Comparison of ENCODE assay signal across 19 mouse cellular contexts in the genomic region with DNA sequence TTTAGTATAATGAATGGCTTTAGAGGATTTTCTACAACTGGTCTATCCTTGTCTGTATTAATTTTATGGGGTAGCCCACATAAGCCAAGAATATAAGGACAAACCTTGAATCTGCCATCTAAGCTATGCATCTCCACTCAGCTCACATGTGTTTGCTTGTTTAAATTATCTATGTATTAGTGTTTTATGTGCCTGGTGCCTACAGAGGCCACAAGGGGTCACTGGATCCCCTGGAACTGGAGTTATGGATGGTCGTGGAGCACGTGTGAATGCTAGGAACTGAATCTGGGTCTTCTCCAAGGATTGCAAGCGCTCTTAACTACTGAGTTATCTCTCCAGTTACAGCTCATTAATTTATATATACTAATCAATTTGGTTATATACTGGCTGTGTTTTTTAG. TPM values are rescaled to one million over a fixed set of nuclear protein-coding genes. Genes with fewer than 3 reads are reported as not detected.
DNase-seq lines count a peak whose midpoint lies in the region; ATAC-seq and TF ChIP-seq lines count a peak whose summit lies in the region.
"Had no signal": no experiment of that assay in that cellular context is flagged by ENCODE, and none has a peak within 500 bp of the region (broad histone marks: within the 10 kb centered on the region; RNA-seq: fewer than 3 reads in every experiment).

No protein-coding gene starts in this region.

- no peaks in the 10 kb centered on the region for H3K27me3 ChIP-seq in heart, embryonic 12.5 days (replicated peaks)
- no peaks in the 10 kb centered on the region for H3K27me3 ChIP-seq in midbrain, embryonic 11.5 days (ENCODE audit: control insufficient read depth, insufficient read depth, low read length)
- no peaks in the 10 kb centered on the region for H3K27me3 ChIP-seq in midbrain, postnatal 0 days (ENCODE audit: insufficient read depth, low read length)
- H3K27me3 ChIP-seq: intestine, embryonic 15.5 days; liver, embryonic 15.5 days; midbrain, embryonic 15.5 days had no signal

- ATAC-seq in heart, embryonic 12.5 days (ENCODE audit: insufficient number of reproducible peaks, low FRiP score): no peak
- ATAC-seq in midbrain, embryonic 11.5 days (ENCODE audit: low FRiP score): no peak
- no peak for ATAC-seq in midbrain, postnatal 0 days (ENCODE audit: low FRiP score)
- ATAC-seq: intestine, embryonic 15.5 days; midbrain, embryonic 15.5 days had no signal

- WGBS in heart, embryonic 12.5 days: 88% methylated on average over 3 of the region's 3 CpGs
- whole genome bisulfite sequencing in midbrain, embryonic 11.5 days: 83% methylated on average over 3 of the region's 3 CpGs
- 91% methylated on average over 3 of the region's 3 CpGs for WGBS in midbrain, postnatal 0 days
- WGBS in macrophage (ENCODE audit: missing documents): 90% methylated on average over 3 of the region's 3 CpGs

- no peak overlapping the region for H3K4me3 ChIP-seq in heart, embryonic 12.5 days
- H3K4me3 ChIP-seq in midbrain, embryonic 11.5 days (ENCODE audit: low read depth, low read length): no peak overlapping the region
- no peak overlapping the region for H3K4me3 ChIP-seq in midbrain, postnatal 0 days (ENCODE audit: low read depth, low read length)
- no peak overlapping the region for H3K4me3 ChIP-seq in macrophage (ENCODE audit: inconsistent target)
- H3K4me3 ChIP-seq: forebrain, embryonic 10.5 days; intestine, embryonic 15.5 days; liver, embryonic 15.5 days; midbrain, embryonic 15.5 days had no signal

- H3K4me2 ChIP-seq in heart, embryonic 12.5 days: no peak overlapping the region
- H3K4me2 ChIP-seq in midbrain, embryonic 11.5 days: no peak overlapping the region
- H3K4me2 ChIP-seq in midbrain, postnatal 0 days (ENCODE audit: low read depth, low read length, poor library complexity, severe bottlenecking): no peak overlapping the region
- H3K4me2 ChIP-seq: hindbrain, embryonic 14.5 days; intestine, embryonic 15.5 days; liver, embryonic 15.5 days; midbrain, embryonic 15.5 days had no signal

- H3K79me2 ChIP-seq in macrophage (ENCODE audit: inconsistent target): no peaks in the 10 kb centered on the region

- H3K4me1 ChIP-seq in heart, embryonic 12.5 days (replicated peaks): peaks cover 18% of the 10 kb centered on the region
- no peaks in the 10 kb centered on the region for H3K4me1 ChIP-seq in midbrain, embryonic 11.5 days (ENCODE audit: control insufficient read depth, insufficient read depth, low read length)
- H3K4me1 ChIP-seq in midbrain, postnatal 0 days (ENCODE audit: insufficient read depth, low read length): no peaks in the 10 kb centered on the region
- H3K4me1 ChIP-seq: forebrain, embryonic 10.5 days; intestine, embryonic 15.5 days; liver, embryonic 15.5 days; midbrain, embryonic 15.5 days had no signal

- DNase-seq in heart, adult 11 months: peak; percentile 59
- peak; percentile 66 for DNase-seq in midbrain, embryonic 11.5 days (ENCODE audit: low spot score, missing footprints)
- no peak for DNase-seq in midbrain, postnatal 0 days (ENCODE audit: low spot score)
- no peak for DNase-seq in spleen, adult 18-20 months
- no peak for DNase-seq in cerebellum, postnatal 4 days (ENCODE audit: low spot score in 2 of 2)
- no peak for DNase-seq in cerebellum, adult 9-10 months
- DNase-seq: adrenal gland, postnatal 10 days; cerebellum, adult 11-12 months; gastrocnemius, postnatal 10 days; heart, postnatal 10 days; kidney, postnatal 10 days; thymus, postnatal 25 days had no signal

- TF ChIP-seq CTCF in midbrain, postnatal 0 days (IDR thresholded peaks at IDR 0.05): no peak

- no peaks in the 10 kb centered on the region for H3K36me3 ChIP-seq in heart, embryonic 12.5 days
- no peaks in the 10 kb centered on the region for H3K36me3 ChIP-seq in midbrain, embryonic 11.5 days (ENCODE audit: control insufficient read depth, insufficient read depth, low read length)
- H3K36me3 ChIP-seq in midbrain, postnatal 0 days (ENCODE audit: insufficient read depth, low read length): no peaks in the 10 kb centered on the region
- no peaks in the 10 kb centered on the region for H3K36me3 ChIP-seq in macrophage (ENCODE audit: inconsistent target)
- H3K36me3 ChIP-seq: forebrain, embryonic 10.5 days; intestine, embryonic 15.5 days; liver, embryonic 15.5 days; midbrain, embryonic 15.5 days had no signal

- H3K9me3 ChIP-seq in heart, embryonic 12.5 days (replicated peaks): no peaks in the 10 kb centered on the region
- H3K9me3 ChIP-seq in midbrain, embryonic 11.5 days (ENCODE audit: control insufficient read depth, low read length): no peaks in the 10 kb centered on the region
- no peaks in the 10 kb centered on the region for H3K9me3 ChIP-seq in midbrain, postnatal 0 days (ENCODE audit: low read length)
- H3K9me3 ChIP-seq: forebrain, embryonic 10.5 days; intestine, embryonic 15.5 days; liver, embryonic 15.5 days; midbrain, embryonic 15.5 days had no signal

- H3K9ac ChIP-seq in heart, embryonic 12.5 days: no peak overlapping the region
- H3K9ac ChIP-seq in midbrain, embryonic 11.5 days (ENCODE audit: low read length): no peak overlapping the region
- no peak overlapping the region for H3K9ac ChIP-seq in midbrain, postnatal 0 days (replicated peaks; ENCODE audit: low read length, poor library complexity, severe bottlenecking)
- H3K9ac ChIP-seq: hindbrain, embryonic 14.5 days; intestine, embryonic 15.5 days; liver, embryonic 15.5 days; midbrain, embryonic 15.5 days had no signal

- no peak overlapping the region for H3K27ac ChIP-seq in heart, embryonic 12.5 days (ENCODE audit: poor library complexity, severe bottlenecking)
- no peak overlapping the region for H3K27ac ChIP-seq in midbrain, embryonic 11.5 days (ENCODE audit: low read depth, low read length)
- H3K27ac ChIP-seq in midbrain, postnatal 0 days (ENCODE audit: low read depth, low read length): no peak overlapping the region
- peak overlapping the region; percentile 28; the same call in 1 of the 2 replicates for H3K27ac ChIP-seq in macrophage
- H3K27ac ChIP-seq: forebrain, embryonic 10.5 days; hindbrain, embryonic 14.5 days; intestine, embryonic 15.5 days; liver, embryonic 15.5 days; midbrain, embryonic 15.5 days had no signal

RNA-seq across cellular contexts. Expression of gene Rapgef5, which starts 51.1 kb away (rescaled TPM):
- 22.6 and 22.7 TPM in 2 replicates for polyA plus RNA-seq in heart, embryonic 12.5 days (2016; fragmentation: Nextera tagmentation; extraction: Ambion mirVana)
- polyA plus RNA-seq in midbrain, embryonic 11.5 days (2014; fragmentation: Nextera tagmentation; extraction: Ambion mirVana): 10.4 and 12.0 TPM in 2 replicates
- total RNA-seq in midbrain, postnatal 0 days (2014; rRNA removed): 54.3 and 56.3 TPM in 2 replicates
- 25.2 and 25.9 TPM in 2 replicates for polyA plus RNA-seq in midbrain, postnatal 0 days (2015; fragmentation: Nextera tagmentation; extraction: Ambion mirVana)
- total RNA-seq in macrophage (2018; cell fraction: chromatin; rRNA removed): 100 to 1,000 TPM in 14 of 26 experiments, 10 to 100 TPM in 12; 49.3 to 536 (median 109) TPM
- total RNA-seq in macrophage (2018; cell fraction: cytosol; rRNA removed): 10 to 100 TPM in 14 of 26 experiments, 1 to 10 TPM in 12; 6.0 to 33.5 (median 11.5) TPM
- total RNA-seq in macrophage (2018; cell fraction: nucleus; rRNA removed): 100 to 1,000 TPM in 4 of 26 experiments, 10 to 100 TPM in 22; 24.9 to 216 (median 55.4) TPM
- 2.4 to 15.7 TPM (median 4.0 TPM) in 3 replicates for polyA plus RNA-seq in macrophage (2018)

Comparison
In these comparisons a context has a peak if more than half of its experiments do, and no peak if none do; other contexts are left out.
1. DNase-seq: peak in heart, adult 11 months (single experiment) and midbrain, embryonic 11.5 days (single experiment); none in midbrain, postnatal 0 days (single experiment), spleen, adult 18-20 months (0 of 2), cerebellum, postnatal 4 days (0 of 2) and cerebellum, adult 9-10 months (single experiment).